Mouse (Mus musculus): ENCODE data around the gene Trpm8. TPM values are rescaled to one million over a fixed set of nuclear protein-coding genes. Genes with fewer than 3 reads are reported as not detected.

The Trpm8 gene
- polyA plus RNA-seq, 1 experiment from 2014 or later, result not detected

DNA sequence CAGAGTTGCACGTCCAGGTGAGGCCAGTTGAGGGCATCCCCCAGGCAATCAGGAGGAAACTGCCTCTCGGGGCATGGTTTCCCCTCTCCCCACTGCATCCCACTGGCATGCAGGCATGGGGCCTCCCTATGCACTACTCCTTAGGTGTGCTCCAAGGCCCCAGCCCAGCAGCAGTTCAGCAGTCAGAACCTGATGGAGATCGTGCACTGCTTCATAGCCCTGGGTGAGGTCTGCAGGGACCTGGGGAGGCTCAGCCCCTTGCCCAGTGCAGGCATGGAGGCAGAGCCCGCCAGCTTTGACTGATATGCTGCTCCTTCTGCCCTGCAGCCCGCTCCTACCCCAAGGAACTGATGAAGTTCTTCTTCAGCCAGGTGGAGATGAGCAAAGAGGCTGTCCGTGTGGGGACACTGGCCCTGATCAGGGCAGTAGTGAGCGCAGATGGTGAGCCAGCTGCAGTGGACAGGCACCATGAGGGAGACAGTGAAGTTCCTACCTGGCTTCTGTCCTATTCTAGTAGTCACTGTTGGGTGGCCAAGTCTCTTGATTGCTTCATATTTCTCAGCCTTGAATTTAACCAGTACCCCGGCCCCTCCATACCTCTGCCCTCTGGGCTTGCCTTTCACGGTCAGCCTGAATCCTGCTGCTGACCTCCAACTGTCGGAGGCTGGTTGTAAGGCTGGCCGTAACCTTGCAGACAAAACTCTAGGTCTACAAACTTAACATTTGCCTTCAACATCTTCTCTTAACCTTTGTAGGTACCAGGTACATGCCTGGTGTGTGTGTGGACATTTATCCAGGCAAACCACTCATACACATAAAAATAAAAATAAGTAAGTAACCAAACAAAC is 42.2 kb upstream of the Trpm8 start:
- H3K36me3 ChIP-seq (ENCODE audit: control insufficient read depth, insufficient read depth), result no peaks in the 10 kb centered on the region
- H3K4me1 ChIP-seq (replicated peaks; ENCODE audit: control insufficient read depth, insufficient read depth, low read length), result no peaks in the 10 kb centered on the region
- no peak for ATAC-seq
- no peak overlapping the region for H3K4me3 ChIP-seq (ENCODE audit: low read depth, low read length)
- peaks cover 50% of the 10 kb centered on the region for H3K9me3 ChIP-seq (ENCODE audit: control insufficient read depth)
- H3K27ac ChIP-seq (ENCODE audit: low read depth, low read length), result no peak overlapping the region
- TF ChIP-seq CTCF (IDR thresholded peaks at IDR 0.05; ENCODE audit: low read depth), result no peak
- H3K9ac ChIP-seq (ENCODE audit: low read depth, low read length), result no peak overlapping the region
- WGBS, result 64% methylated on average over 11 of the region's 11 CpGs
- no peak overlapping the region for H3K4me2 ChIP-seq (replicated peaks; ENCODE audit: low read depth)
- no peaks in the 10 kb centered on the region for H3K27me3 ChIP-seq (replicated peaks; ENCODE audit: control insufficient read depth, insufficient read depth, low read length)

DNA sequence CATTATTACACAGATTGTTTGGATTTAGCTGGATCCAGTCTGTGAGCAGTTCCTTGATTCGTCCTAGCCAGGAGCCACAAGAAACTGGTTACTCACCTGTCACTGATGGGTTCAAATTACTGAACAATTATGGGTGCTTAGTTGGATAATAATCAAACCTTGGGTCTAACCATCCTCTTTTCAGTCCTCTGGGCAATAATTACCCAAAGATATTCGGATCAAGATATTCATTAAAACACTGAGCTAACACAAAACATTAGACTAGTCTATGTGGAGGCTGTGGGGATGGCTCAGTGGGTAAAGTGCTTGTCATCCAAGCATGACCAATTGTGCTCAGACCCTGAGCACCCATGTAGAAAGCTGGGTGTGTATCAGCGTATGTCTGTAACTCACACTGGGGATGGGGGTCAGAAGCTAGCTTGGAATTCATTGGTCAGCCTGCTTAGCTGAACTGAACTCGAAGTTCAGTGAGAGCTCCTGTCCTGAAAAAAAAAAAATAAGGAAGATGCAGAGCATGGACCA is 41.5 kb upstream of the Trpm8 start:
- Histone ChIP-seq H3K27me3 (replicated peaks; ENCODE audit: control insufficient read depth, insufficient read depth, low read length) (no peaks in the 10 kb centered on the region), H3K4me1 (replicated peaks; ENCODE audit: control insufficient read depth, insufficient read depth, low read length) (no peaks in the 10 kb centered on the region), H3K9ac (ENCODE audit: low read depth, low read length) (no peak overlapping the region), H3K36me3 (ENCODE audit: control insufficient read depth, insufficient read depth) (no peaks in the 10 kb centered on the region), H3K4me3 (ENCODE audit: low read depth, low read length) (no peak overlapping the region), H3K9me3 (ENCODE audit: control insufficient read depth) (peaks cover 52% of the 10 kb centered on the region), H3K27ac (ENCODE audit: low read depth, low read length) (no peak overlapping the region), H3K4me2 (replicated peaks; ENCODE audit: low read depth) (no peak overlapping the region)
- no peak for ATAC-seq
- TF ChIP-seq CTCF (IDR thresholded peaks at IDR 0.05; ENCODE audit: low read depth), result no peak
- 60% methylated on average over 4 of the region's 4 CpGs for WGBS

DNA sequence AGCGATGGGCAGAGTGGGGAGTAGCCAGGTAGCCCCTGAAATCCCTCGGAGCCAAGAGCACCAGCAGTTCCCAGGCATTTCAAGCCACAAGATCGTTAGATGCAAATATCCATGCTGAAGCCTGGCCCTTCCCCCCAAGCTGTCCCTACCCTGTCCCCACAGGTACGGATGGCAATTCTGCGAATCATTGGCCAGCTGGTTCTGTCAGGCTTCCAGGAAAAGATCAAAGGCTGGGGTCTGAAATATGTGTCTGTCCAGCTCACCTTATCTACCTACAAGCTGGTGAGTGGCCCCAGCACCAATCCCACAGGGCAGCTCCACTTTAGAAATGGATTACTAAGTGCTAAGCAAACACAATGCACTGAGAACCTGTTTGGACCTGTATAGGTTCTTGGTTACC is 40.1 kb upstream of the Trpm8 start:
- ATAC-seq, result peak; percentile 8
- H3K4me3 ChIP-seq (ENCODE audit: low read depth, low read length), result no peak overlapping the region
- no peak overlapping the region for H3K27ac ChIP-seq (ENCODE audit: low read depth, low read length)
- no peak overlapping the region for H3K4me2 ChIP-seq (replicated peaks; ENCODE audit: low read depth)
- H3K4me1 ChIP-seq (replicated peaks; ENCODE audit: control insufficient read depth, insufficient read depth, low read length), result no peaks in the 10 kb centered on the region
- no peak overlapping the region for H3K9ac ChIP-seq (ENCODE audit: low read depth, low read length)
- H3K36me3 ChIP-seq (ENCODE audit: control insufficient read depth, insufficient read depth), result no peaks in the 10 kb centered on the region
- 75% methylated on average over 5 of the region's 5 CpGs for WGBS
- no peaks in the 10 kb centered on the region for H3K27me3 ChIP-seq (replicated peaks; ENCODE audit: control insufficient read depth, insufficient read depth, low read length)
- no peak for TF ChIP-seq CTCF (IDR thresholded peaks at IDR 0.05; ENCODE audit: low read depth)
- peaks cover 41% of the 10 kb centered on the region for H3K9me3 ChIP-seq (ENCODE audit: control insufficient read depth)

DNA sequence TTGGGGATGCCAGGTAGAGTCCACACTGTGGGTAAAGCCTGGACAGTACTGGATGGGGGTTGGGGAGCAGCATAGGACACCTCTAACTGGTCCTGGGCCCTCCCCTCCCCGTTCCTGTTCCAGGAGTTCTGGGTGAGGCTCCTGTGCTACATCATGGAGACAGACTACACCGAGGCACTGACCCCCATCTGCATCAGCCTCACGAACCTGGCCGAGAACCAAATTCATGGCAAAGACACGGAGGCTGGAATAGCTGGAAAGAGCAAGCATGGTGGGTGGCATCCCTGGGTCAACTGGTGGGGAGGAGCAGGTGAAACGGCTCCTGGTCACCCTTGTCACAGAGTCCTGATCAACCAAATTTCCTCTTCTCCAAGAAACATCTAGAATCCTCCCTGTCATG is 38.7 kb upstream of the Trpm8 start:
- H3K9me3 ChIP-seq (ENCODE audit: control insufficient read depth), result peaks cover 41% of the 10 kb centered on the region
- H3K4me2 ChIP-seq (replicated peaks; ENCODE audit: low read depth), result no peak overlapping the region
- no peak for TF ChIP-seq CTCF (IDR thresholded peaks at IDR 0.05; ENCODE audit: low read depth)
- 77% methylated on average over 6 of the region's 6 CpGs for WGBS
- no peak overlapping the region for H3K4me3 ChIP-seq (ENCODE audit: low read depth, low read length)
- H3K27ac ChIP-seq (ENCODE audit: low read depth, low read length), result no peak overlapping the region
- no peaks in the 10 kb centered on the region for H3K36me3 ChIP-seq (ENCODE audit: control insufficient read depth, insufficient read depth)
- H3K27me3 ChIP-seq (replicated peaks; ENCODE audit: control insufficient read depth, insufficient read depth, low read length), result no peaks in the 10 kb centered on the region
- H3K9ac ChIP-seq (ENCODE audit: low read depth, low read length), result no peak overlapping the region
- no peak for ATAC-seq
- H3K4me1 ChIP-seq (replicated peaks; ENCODE audit: control insufficient read depth, insufficient read depth, low read length), result no peaks in the 10 kb centered on the region

DNA sequence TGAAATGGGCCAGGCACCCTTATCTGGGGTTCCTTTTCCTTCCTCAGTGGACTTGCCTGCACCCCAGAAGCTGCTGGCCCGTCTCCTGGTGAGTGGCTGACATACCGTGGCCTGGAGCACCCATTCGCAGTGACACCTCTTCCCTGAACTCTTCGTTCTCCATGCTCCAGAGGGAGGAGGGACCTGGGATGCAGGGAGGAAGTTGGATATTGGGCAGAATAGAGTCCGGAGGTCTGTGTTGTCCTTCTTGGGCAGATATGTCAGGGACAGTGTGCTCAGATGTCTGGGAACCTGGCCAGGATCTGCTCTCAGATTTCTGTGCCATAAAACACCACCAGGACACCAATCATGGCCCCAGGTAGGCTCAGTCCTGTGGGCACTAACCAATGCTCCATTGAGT is 37.4 kb upstream of the Trpm8 start:
- H3K4me1 ChIP-seq (replicated peaks; ENCODE audit: control insufficient read depth, insufficient read depth, low read length), result no peaks in the 10 kb centered on the region
- TF ChIP-seq CTCF (IDR thresholded peaks at IDR 0.05; ENCODE audit: low read depth), result no peak
- WGBS, result 72% methylated on average over 5 of the region's 5 CpGs
- no peak overlapping the region for H3K27ac ChIP-seq (ENCODE audit: low read depth, low read length)
- H3K4me3 ChIP-seq (ENCODE audit: low read depth, low read length), result no peak overlapping the region
- ATAC-seq, result no peak
- no peak overlapping the region for H3K4me2 ChIP-seq (replicated peaks; ENCODE audit: low read depth)
- no peak overlapping the region for H3K9ac ChIP-seq (ENCODE audit: low read depth, low read length)
- peaks cover 34% of the 10 kb centered on the region for H3K9me3 ChIP-seq (ENCODE audit: control insufficient read depth)
- H3K27me3 ChIP-seq (replicated peaks; ENCODE audit: control insufficient read depth, insufficient read depth, low read length), result no peaks in the 10 kb centered on the region
- H3K36me3 ChIP-seq (ENCODE audit: control insufficient read depth, insufficient read depth), result no peaks in the 10 kb centered on the region

DNA sequence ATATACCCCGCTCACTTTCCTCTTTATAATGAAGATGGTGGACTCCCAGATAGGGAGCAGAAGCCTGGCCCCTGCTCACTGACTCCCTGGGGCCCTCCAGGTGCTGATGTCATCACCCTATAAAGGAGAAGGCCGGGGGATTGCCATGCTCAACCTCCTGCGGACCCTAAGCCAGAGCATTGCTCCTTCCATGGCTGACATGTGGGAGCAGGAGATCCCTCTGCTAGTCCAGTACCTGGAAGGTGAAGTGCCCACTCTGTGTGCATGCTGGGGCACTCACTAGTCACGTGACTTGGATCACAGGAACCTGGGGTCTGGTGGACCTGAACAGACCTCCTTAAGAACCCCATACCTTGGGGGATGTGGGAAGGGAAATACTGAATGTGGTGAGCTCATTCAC is 36.9 kb upstream of the Trpm8 start:
- Histone ChIP-seq H3K9me3 (ENCODE audit: control insufficient read depth) (peaks cover 33% of the 10 kb centered on the region), H3K4me2 (replicated peaks; ENCODE audit: low read depth) (no peak overlapping the region), H3K4me1 (replicated peaks; ENCODE audit: control insufficient read depth, insufficient read depth, low read length) (no peaks in the 10 kb centered on the region), H3K27me3 (replicated peaks; ENCODE audit: control insufficient read depth, insufficient read depth, low read length) (no peaks in the 10 kb centered on the region), H3K27ac (ENCODE audit: low read depth, low read length) (no peak overlapping the region), H3K9ac (ENCODE audit: low read depth, low read length) (no peak overlapping the region), H3K4me3 (ENCODE audit: low read depth, low read length) (no peak overlapping the region), H3K36me3 (ENCODE audit: control insufficient read depth, insufficient read depth) (no peaks in the 10 kb centered on the region)
- 0 out of 2 replicates have a peak, but pooled peaks have one; percentile 2 for ATAC-seq
- no peak for TF ChIP-seq CTCF (IDR thresholded peaks at IDR 0.05; ENCODE audit: low read depth)
- WGBS, result 68% methylated on average over 4 of the region's 4 CpGs
